Mouse (Mus musculus): ENCODE data around the gene Mphosph9. TPM values are rescaled to one million over a fixed set of nuclear protein-coding genes. Genes with fewer than 3 reads are reported as not detected.

Gene Mphosph9
- polyA plus RNA-seq (2015; fragmentation: Nextera tagmentation; extraction: Ambion mirVana), result 7.7 and 7.8 TPM in 2 replicates

GRCm38 (mm10) chr5:124327510-124328364, at the start of gene Mphosph9, which contains the start of gene 2810006K23Rik:
Gene Mphosph9 (minus strand): TSS chr5:124327972.
Gene 2810006K23Rik (plus strand): TSS chr5:124328089.

GRCm38 (mm10) chr5:124362982-124363381, 35.2 kb upstream of the Mphosph9 start, which contains the start of gene Cdk2ap1:
Gene Cdk2ap1 (minus strand): TSS chr5:124363082.

GRCm38 (mm10) chr5:124249614-124250591, 77.9 kb downstream of the Mphosph9 start, which contains the start of gene Pitpnm2:
Gene Pitpnm2 (minus strand): TSS chr5:124249760.

Other genes starting within 250 kb of the Mphosph9 start
- gene Abcb9, start 232.2 kb downstream of the Mphosph9 start, polyA plus RNA-seq (2015; fragmentation: Nextera tagmentation; extraction: Ambion mirVana), result 28.1 and 28.6 TPM in 2 replicates
- gene Ogfod2, start 215.7 kb downstream of the Mphosph9 start, polyA plus RNA-seq (2015; fragmentation: Nextera tagmentation; extraction: Ambion mirVana), result 35.9 and 40.3 TPM in 2 replicates
- 107 and 116 TPM in 2 replicates for gene Arl6ip4, start 211.9 kb downstream of the Mphosph9 start, polyA plus RNA-seq (2015; fragmentation: Nextera tagmentation; extraction: Ambion mirVana)
- gene Pitpnm2, start 78.2 kb downstream of the Mphosph9 start, polyA plus RNA-seq (2015; fragmentation: Nextera tagmentation; extraction: Ambion mirVana), result 10.0 and 10.5 TPM in 2 replicates
- 11.2 and 12.0 TPM in 2 replicates for gene 2810006K23Rik, start 117 bp upstream of the Mphosph9 start, polyA plus RNA-seq (2015; fragmentation: Nextera tagmentation; extraction: Ambion mirVana)
- gene Cdk2ap1, start 35.1 kb upstream of the Mphosph9 start, polyA plus RNA-seq (2015; fragmentation: Nextera tagmentation; extraction: Ambion mirVana), result 97.0 and 154 TPM in 2 replicates
- gene Sbno1, start 98.0 kb upstream of the Mphosph9 start, polyA plus RNA-seq (2015; fragmentation: Nextera tagmentation; extraction: Ambion mirVana), result 63.9 and 66.5 TPM in 2 replicates
- 21.6 and 24.9 TPM in 2 replicates for gene Kmt5a, start 112.0 kb upstream of the Mphosph9 start, polyA plus RNA-seq (2015; fragmentation: Nextera tagmentation; extraction: Ambion mirVana)
- 31.5 and 34.5 TPM in 2 replicates for gene Rilpl2, start 150.4 kb upstream of the Mphosph9 start, polyA plus RNA-seq (2015; fragmentation: Nextera tagmentation; extraction: Ambion mirVana)
- gene Snrnp35, start 155.2 kb upstream of the Mphosph9 start, polyA plus RNA-seq (2015; fragmentation: Nextera tagmentation; extraction: Ambion mirVana), result 11.5 and 14.5 TPM in 2 replicates
- gene Rilpl1, start 203.4 kb upstream of the Mphosph9 start, polyA plus RNA-seq (2015; fragmentation: Nextera tagmentation; extraction: Ambion mirVana), result 16.2 and 17.0 TPM in 2 replicates
- 285 and 303 TPM in 2 replicates for gene Tmed2, start 212.7 kb upstream of the Mphosph9 start, polyA plus RNA-seq (2015; fragmentation: Nextera tagmentation; extraction: Ambion mirVana)
- gene Ddx55, start 224.9 kb upstream of the Mphosph9 start, polyA plus RNA-seq (2015; fragmentation: Nextera tagmentation; extraction: Ambion mirVana), result 21.2 and 22.1 TPM in 2 replicates

All from neural tube, postnatal 0 days (tissue).